Mouse (Mus musculus) erythroblast, embryonic 14.5 days (primary cell): ENCODE data around the gene Palmd.

Source experiments
- GATA1 ChIP-seq: IDR thresholded peaks from 2 replicates; pipeline ENCODE4 v1.6.1; 2012; ENCODE audit warnings: low read length, inconsistent platforms, mixed read lengths
- TAL1 ChIP-seq: IDR thresholded peaks from 3 replicates; pipeline ENCODE4 v1.6.1; 2012; ENCODE audit warnings: low read length, inconsistent platforms, mixed read lengths

- no peak for TF ChIP-seq GATA1
- TF ChIP-seq TAL1, result no peak
Observed at GRCm38 (mm10) chr3:116985741-116986140, 17.0 kb upstream of the Palmd start.
